Mouse (Mus musculus): ENCODE data around the gene AC192777.2. TPM values are rescaled to one million over a fixed set of nuclear protein-coding genes. Genes with fewer than 3 reads are reported as not detected.
"Not testable (repeated sequence)": the region's sequence is repeated elsewhere in the genome, so short reads cannot be mapped to it uniquely, and the experiment has no call there.

Gene AC192777.2
- polyA plus RNA-seq (2012; rRNA removed): not detected in 2 replicates

DNA sequence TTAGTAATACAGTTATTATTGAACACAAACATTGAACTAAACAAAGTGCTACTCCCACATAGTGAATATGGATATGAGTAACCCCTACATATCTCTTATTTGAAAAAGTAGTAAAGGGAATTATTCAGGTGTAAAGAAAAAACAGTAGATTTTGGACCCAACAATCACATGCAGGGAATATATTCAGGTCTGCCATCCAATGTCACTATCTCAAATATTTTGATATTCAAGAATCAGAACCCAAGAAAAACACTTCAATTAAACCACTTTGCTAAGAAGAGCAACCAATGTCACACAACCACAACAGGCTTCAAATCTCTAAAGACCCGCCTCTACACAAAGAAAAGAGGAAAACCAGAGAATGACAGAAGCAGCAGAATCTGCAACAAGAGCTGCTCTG, at the start of gene AC192777.2:
AC192777.2 (plus strand) TSS at position 301 of the 400 bp plus-strand sequence.
- WGBS: 68% methylated on average over 1 of the region's 1 CpGs

DNA sequence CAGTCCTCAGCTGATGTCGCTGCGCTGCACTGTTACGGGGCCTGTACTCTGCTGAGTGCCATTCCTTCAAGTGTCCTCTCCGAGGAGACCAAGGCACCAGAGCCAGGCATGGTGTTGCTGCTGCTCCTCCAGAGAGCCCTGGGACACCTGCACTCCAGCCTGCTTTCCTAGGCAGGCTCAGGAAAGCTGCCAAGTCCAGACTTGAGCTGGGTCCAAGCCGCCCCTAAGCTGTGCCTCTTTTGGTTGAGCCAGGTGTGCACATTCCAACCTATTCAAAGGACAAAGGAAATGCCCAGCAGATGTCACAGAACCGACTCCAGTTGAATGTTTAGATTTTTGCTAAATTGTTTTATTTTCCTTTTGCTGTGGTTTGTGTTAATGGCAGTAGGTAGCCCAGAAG, 20.9 kb downstream of the AC192777.2 start:
- DNase-seq (ENCODE audit: low read depth, low spot score): not testable (repeated sequence)
- WGBS: 76% methylated on average over 6 of the region's 6 CpGs

More for the DNA sequence above, at the start of gene AC192777.2:
- not testable (repeated sequence) for DNase-seq (ENCODE audit: low read depth, low spot score)

DNA sequence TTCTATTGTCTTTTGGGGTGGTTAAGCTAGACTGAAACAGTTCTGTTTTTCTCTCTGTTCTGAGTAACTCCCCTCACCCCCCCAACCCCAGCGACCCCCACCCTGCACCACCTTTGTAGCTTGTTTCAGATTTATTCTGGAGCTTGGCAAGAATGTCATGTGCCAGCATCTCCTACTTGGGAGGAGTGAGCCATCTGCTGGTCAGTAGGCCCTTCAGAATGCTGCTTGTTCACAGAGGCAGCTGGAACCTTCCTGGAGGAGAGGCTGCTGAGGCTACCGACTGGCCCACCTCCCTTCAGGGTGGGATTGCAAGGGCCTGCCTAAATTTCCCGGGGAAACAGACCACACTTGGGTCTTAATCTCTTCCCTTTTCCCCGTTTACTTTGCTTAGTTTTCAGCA, 21.6 kb downstream of the AC192777.2 start:
- 53% methylated on average over 4 of the region's 4 CpGs for WGBS
- not testable (repeated sequence) for DNase-seq (ENCODE audit: low read depth, low spot score)

Other genes starting within 250 kb of the AC192777.2 start
- not detected in 2 replicates for gene Esp38, start 144.9 kb upstream of the AC192777.2 start, polyA plus RNA-seq (2012; rRNA removed)
- not detected in 2 replicates for gene Pgk2, start 113.2 kb downstream of the AC192777.2 start, polyA plus RNA-seq (2012; rRNA removed)
- 0.07 TPM in 1 of 2 replicates, not detected in the other for gene Crisp3, start 146.8 kb downstream of the AC192777.2 start, polyA plus RNA-seq (2012; rRNA removed)
- gene Crisp1, start 223.8 kb downstream of the AC192777.2 start, polyA plus RNA-seq (2012; rRNA removed): 0.29 and 0.67 TPM in 2 replicates

All from large intestine, adult 2 months (tissue).